Mouse (Mus musculus) liver, embryonic 11.5 days (tissue): Measurements from ENCODE around the gene Mthfd1. TPM values are rescaled to one million over a fixed set of nuclear protein-coding genes. Genes with fewer than 3 reads are reported as not detected.
A peak's percentile ranks its signal among the peaks of the same experiment; 100 is the strongest.

Experiments used
- ATAC-seq: fragments of 200-750 bp; cut with Nextera tagmentation; replicated peaks from 2 replicates; pipeline ENCODE4 v1.8.0; 2017; ENCODE audit warnings: moderate number of reproducible peaks, mild to moderate bottlenecking, moderate TSS enrichment, moderate library complexity; ENCODE audit not compliant: low FRiP score
- DNase-seq: peaks from one replicate; pipeline ENCODE4 v3.0.0-alpha.2; 2017; ENCODE audit warnings: low spot score
- H3K27ac ChIP-seq: fragments of 300-500 bp; sonication (generic); 2 replicates; pipeline ENCODE4 v1.5.1; 2014; ENCODE audit warnings: mild to moderate bottlenecking, low read depth, low read length, control low read depth
- H3K27me3 ChIP-seq: fragments of 300-500 bp; sonication (generic); replicated peaks from 2 replicates; pipeline ENCODE4 v1.6.1; 2014; ENCODE audit warnings: low read length, mixed read lengths; ENCODE audit not compliant: control insufficient read depth, insufficient read depth
- H3K36me3 ChIP-seq: fragments of 300-500 bp; sonication (generic); 2 replicates; pipeline ENCODE4 v1.6.1; 2014; ENCODE audit warnings: mild to moderate bottlenecking, low read length, moderate library complexity, mixed read lengths; ENCODE audit not compliant: control insufficient read depth, insufficient read depth
- H3K4me1 ChIP-seq: fragments of 300-500 bp; sonication (generic); replicated peaks from 2 replicates; pipeline ENCODE4 v1.6.1; 2014; ENCODE audit warnings: low read length, mixed read lengths; ENCODE audit not compliant: control insufficient read depth, insufficient read depth
- H3K4me2 ChIP-seq: fragments of 300-500 bp; sonication (generic); 2 replicates; pipeline ENCODE4 v1.6.1; 2014; ENCODE audit warnings: mild to moderate bottlenecking, control low read depth, moderate library complexity
- H3K4me3 ChIP-seq: fragments of 300-500 bp; sonication (generic); 2 replicates; pipeline ENCODE4 v1.5.1; 2014; ENCODE audit warnings: low read depth, low read length, control low read depth
- H3K9ac ChIP-seq: fragments of 300-500 bp; sonication (generic); 2 replicates; pipeline ENCODE4 v1.6.1; 2014; ENCODE audit warnings: low read depth, low read length, control low read depth
- H3K9me3 ChIP-seq: fragments of 300-500 bp; sonication (generic); 2 replicates; pipeline ENCODE4 v1.6.1; 2016; ENCODE audit warnings: low read length, inconsistent platforms, mixed read lengths; ENCODE audit not compliant: control insufficient read depth
- WGBS: fragments of 180-500 bp; shearing (Covaris S2); extraction: QIAGEN DNeasy Blood & Tissue Kit; methylation state at CpG from one replicate; pipeline ENCODE4 v1.1.7; 2014; 5-methylcytosine and 5-hydroxymethylcytosine counted together
- polyA plus RNA-seq: library from polyadenylated mRNA; unstranded; fragments of >200 nt; fragmentation: Nextera tagmentation; extraction: Ambion mirVana; gene quantifications from 2 replicates; pipeline ENCODE4 v1.2.1, GENCODE M21; 2014

Mthfd1 gene
- polyA plus RNA-seq, 1 experiment from 2014 or later = 178 TPM

DNA sequence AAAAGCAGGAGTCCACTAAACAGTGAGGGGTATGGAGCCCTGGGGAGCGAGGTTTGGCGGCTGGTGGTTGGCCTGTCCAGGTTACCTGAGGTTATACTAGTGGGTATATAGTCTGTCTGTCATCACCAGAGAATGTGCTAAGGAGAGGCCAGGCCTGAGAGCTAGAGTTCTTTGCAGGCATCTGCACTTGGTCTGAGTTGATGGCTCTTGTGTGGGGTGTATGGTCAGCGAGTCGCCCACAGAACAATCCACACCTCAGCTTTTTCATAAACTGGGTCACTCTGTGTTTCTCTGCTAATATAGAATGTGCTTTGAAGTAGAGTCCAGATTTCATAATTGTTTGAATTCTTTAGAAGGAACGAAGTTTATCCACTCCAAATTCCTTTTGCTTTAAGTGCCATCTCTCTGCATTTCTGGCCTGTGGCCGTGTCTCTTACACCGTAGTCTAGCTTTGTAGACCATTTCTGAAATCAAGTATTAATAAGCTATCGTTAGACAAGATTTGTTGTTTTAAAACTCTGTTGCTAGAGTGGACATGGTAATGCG is 44.3 kb downstream of the Mthfd1 start:
- no peak for DNase-seq
- no peak for ATAC-seq
- no peak overlapping the region for H3K4me2 ChIP-seq
- H3K9me3 ChIP-seq = no peaks in the 10 kb centered on the region
- WGBS = 94% methylated on average over 9 of the region's 9 CpGs
- no peaks in the 10 kb centered on the region for H3K4me1 ChIP-seq
- H3K27me3 ChIP-seq = no peaks in the 10 kb centered on the region
- H3K27ac ChIP-seq = no peak overlapping the region
- H3K4me3 ChIP-seq = no peak overlapping the region
- H3K36me3 ChIP-seq = peaks cover 30% of the 10 kb centered on the region
- H3K9ac ChIP-seq = no peak overlapping the region

- Histone ChIP-seq H3K27ac (no peak overlapping the region), H3K36me3 (peaks cover 32% of the 10 kb centered on the region), H3K9me3 (no peaks in the 10 kb centered on the region), H3K27me3 (no peaks in the 10 kb centered on the region), H3K4me1 (no peaks in the 10 kb centered on the region), H3K4me3 (no peak overlapping the region), H3K4me2 (no peak overlapping the region), H3K9ac (no peak overlapping the region)
- 92% methylated on average over 10 of the region's 10 CpGs for WGBS
- DNase-seq (no peak), ATAC-seq (no peak)
Measured at GRCm38 (mm10) chr12:76300367-76300766, 45.3 kb downstream of the Mthfd1 start.

GRCm38 (mm10) chr12:76303474-76303873 is 48.4 kb downstream of the Mthfd1 start:
- no peaks in the 10 kb centered on the region for H3K4me1 ChIP-seq
- H3K9me3 ChIP-seq = no peaks in the 10 kb centered on the region
- 94% methylated on average over 11 of the region's 11 CpGs for WGBS
- H3K4me2 ChIP-seq = no peak overlapping the region
- ATAC-seq = no peak
- no peak overlapping the region for H3K9ac ChIP-seq
- H3K4me3 ChIP-seq = no peak overlapping the region
- DNase-seq = no peak
- peaks cover 32% of the 10 kb centered on the region for H3K36me3 ChIP-seq
- no peaks in the 10 kb centered on the region for H3K27me3 ChIP-seq
- no peak overlapping the region for H3K27ac ChIP-seq

DNA sequence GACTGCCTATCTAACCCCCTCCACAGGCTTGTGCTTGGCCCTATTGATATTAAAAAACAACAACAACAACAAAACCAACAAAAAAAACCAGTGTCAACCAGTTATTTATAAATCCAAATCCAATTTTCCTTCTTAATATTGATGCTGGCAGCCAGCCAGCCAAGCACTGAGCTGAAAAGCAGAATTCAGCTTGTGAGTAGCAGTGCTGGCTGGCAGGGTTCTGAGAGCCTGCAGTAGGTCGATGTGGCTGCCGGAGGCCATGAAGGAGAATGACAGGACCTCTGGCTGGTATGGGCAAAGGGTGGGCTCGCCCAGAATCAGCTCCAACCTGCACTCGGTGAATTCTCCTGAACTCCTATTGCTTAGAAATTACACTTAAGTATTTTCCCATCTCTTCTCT is 49.1 kb downstream of the Mthfd1 start:
- Histone ChIP-seq H3K36me3 (peaks cover 25% of the 10 kb centered on the region), H3K4me2 (no peak overlapping the region), H3K27ac (no peak overlapping the region), H3K4me1 (no peaks in the 10 kb centered on the region), H3K27me3 (no peaks in the 10 kb centered on the region), H3K9me3 (no peaks in the 10 kb centered on the region), H3K4me3 (no peak overlapping the region), H3K9ac (no peak overlapping the region)
- 84% methylated on average over 4 of the region's 4 CpGs for WGBS
- no peak for ATAC-seq
- no peak for DNase-seq

DNA sequence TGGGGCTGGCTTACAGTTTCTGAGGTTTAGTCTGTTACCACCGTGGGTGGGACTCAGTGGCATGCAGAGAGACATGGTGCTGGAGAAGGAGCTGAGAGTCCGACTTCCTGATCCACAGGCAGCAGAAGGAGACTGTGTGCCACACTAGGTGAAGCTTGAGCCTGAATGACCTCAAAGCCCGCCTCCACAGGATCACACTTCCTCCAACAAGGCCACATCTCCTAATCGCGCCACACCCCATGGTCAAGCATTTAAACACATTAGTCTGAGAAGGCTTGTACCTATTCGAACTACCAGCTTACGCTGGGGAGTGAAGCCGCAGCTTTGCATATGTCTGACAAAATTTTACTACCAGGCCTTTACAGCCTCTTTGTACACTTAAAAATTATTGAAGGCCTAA is 50.0 kb downstream of the Mthfd1 start:
- H3K36me3 ChIP-seq = peaks cover 22% of the 10 kb centered on the region
- H3K27me3 ChIP-seq = no peaks in the 10 kb centered on the region
- no peak overlapping the region for H3K9ac ChIP-seq
- 75% methylated on average over 8 of the region's 8 CpGs for WGBS
- H3K4me3 ChIP-seq = no peak overlapping the region
- H3K27ac ChIP-seq = no peak overlapping the region
- H3K9me3 ChIP-seq = no peaks in the 10 kb centered on the region
- H3K4me1 ChIP-seq = no peaks in the 10 kb centered on the region
- no peak for ATAC-seq
- no peak overlapping the region for H3K4me2 ChIP-seq
- no peak for DNase-seq

- Histone ChIP-seq H3K4me1 (peaks cover 5% of the 10 kb centered on the region; the same call in 1 of the 2 replicates), H3K9ac (no peak overlapping the region), H3K4me3 (no peak overlapping the region), H3K9me3 (no peaks in the 10 kb centered on the region), H3K36me3 (peaks cover 28% of the 10 kb centered on the region), H3K27ac (no peak overlapping the region), H3K4me2 (no peak overlapping the region), H3K27me3 (no peaks in the 10 kb centered on the region)
- DNase-seq = no peak
- WGBS = 87% methylated on average over 9 of the region's 9 CpGs
- no peak for ATAC-seq
Measured at GRCm38 (mm10) chr12:76306852-76307561, 51.9 kb downstream of the Mthfd1 start.

DNA sequence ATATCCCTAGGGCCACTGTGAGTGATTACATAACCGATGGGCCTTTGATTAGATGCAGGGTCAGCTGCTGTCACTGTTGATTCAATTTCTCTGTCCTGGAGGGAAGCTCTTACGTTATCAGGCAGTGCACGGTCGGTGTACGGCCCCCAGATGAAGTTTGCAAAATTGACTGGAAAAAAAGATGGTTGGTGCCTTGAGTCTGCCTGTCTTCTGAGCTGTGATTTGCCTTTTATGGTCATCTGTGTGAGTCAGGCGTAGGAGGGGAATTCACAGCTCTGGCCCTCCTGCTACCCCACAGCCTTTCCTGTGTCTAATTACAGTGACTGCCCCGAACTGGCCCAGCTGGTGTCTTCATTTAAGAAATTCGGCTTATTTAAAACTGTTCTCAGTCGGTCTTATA is 52.9 kb downstream of the Mthfd1 start:
- H3K9me3 ChIP-seq = no peaks in the 10 kb centered on the region
- DNase-seq (no peak), ATAC-seq (no peak)
- peaks cover 31% of the 10 kb centered on the region for H3K36me3 ChIP-seq
- no peak overlapping the region for H3K9ac ChIP-seq
- H3K27ac ChIP-seq = no peak overlapping the region
- peaks cover 5% of the 10 kb centered on the region; the same call in 1 of the 2 replicates for H3K4me1 ChIP-seq
- no peak overlapping the region for H3K4me3 ChIP-seq
- 46% methylated on average over 9 of the region's 9 CpGs for whole genome bisulfite sequencing
- H3K27me3 ChIP-seq = no peaks in the 10 kb centered on the region
- H3K4me2 ChIP-seq = no peak overlapping the region

GRCm38 (mm10) chr12:76308436-76308835 is 53.3 kb downstream of the Mthfd1 start:
- Histone ChIP-seq H3K9ac (no peak overlapping the region), H3K9me3 (no peaks in the 10 kb centered on the region), H3K27ac (0 out of 2 replicates have a peak overlapping the region, but pooled peaks have one; percentile 1), H3K4me2 (no peak overlapping the region), H3K4me3 (no peak overlapping the region), H3K27me3 (no peaks in the 10 kb centered on the region), H3K4me1 (peaks cover 5% of the 10 kb centered on the region; the same call in 1 of the 2 replicates), H3K36me3 (peaks cover 32% of the 10 kb centered on the region)
- ATAC-seq (no peak), DNase-seq (no peak)
- WGBS = 88% methylated on average over 5 of the region's 5 CpGs

GRCm38 (mm10) chr12:76310007-76310406 is 54.9 kb downstream of the Mthfd1 start:
- ATAC-seq = no peak
- H3K36me3 ChIP-seq = peaks cover 39% of the 10 kb centered on the region

More at GRCm38 (mm10) chr12:76310007-76310406, 54.9 kb downstream of the Mthfd1 start:
- no peaks in the 10 kb centered on the region for H3K9me3 ChIP-seq
- no peak for DNase-seq
- no peak overlapping the region for H3K4me3 ChIP-seq
- no peak overlapping the region for H3K9ac ChIP-seq
- H3K4me1 ChIP-seq = peaks cover 5% of the 10 kb centered on the region; the same call in 1 of the 2 replicates
- no peaks in the 10 kb centered on the region for H3K27me3 ChIP-seq
- WGBS = 51% methylated on average over 6 of the region's 6 CpGs
- no peak overlapping the region for H3K4me2 ChIP-seq
- peak overlapping the region; percentile 39; the same call in 1 of the 2 replicates for H3K27ac ChIP-seq
